Mouse (Mus musculus): ENCODE measurements around the gene Dydc2.
A peak's percentile ranks its signal among the peaks of the same experiment; 100 is the strongest.

The Dydc2 gene

GRCm38 (mm10) chr14:41047402-41047801 lies 21.6 kb downstream of the Dydc2 start:
- no peak for DNase-seq (ENCODE audit: extremely low read depth, low read depth, low spot score)

- DNase-seq (ENCODE audit: extremely low read depth, low read depth, low spot score), result no peak
Measured at GRCm38 (mm10) chr14:41035146-41035798, 33.7 kb downstream of the Dydc2 start.

- no peak for DNase-seq (ENCODE audit: extremely low read depth, low read depth, low spot score)
Measured at GRCm38 (mm10) chr14:41033135-41034110, 35.6 kb downstream of the Dydc2 start.

- no peak for DNase-seq (ENCODE audit: extremely low read depth, low read depth, low spot score)
Measured at GRCm38 (mm10) chr14:41030989-41031513, 38.0 kb downstream of the Dydc2 start.

GRCm38 (mm10) chr14:41029303-41029702 lies 39.7 kb downstream of the Dydc2 start:
- DNase-seq (ENCODE audit: extremely low read depth, low read depth, low spot score), result no peak

GRCm38 (mm10) chr14:41025594-41026284 lies 43.3 kb downstream of the Dydc2 start:
- DNase-seq (ENCODE audit: extremely low read depth, low read depth, low spot score), result no peak

- DNase-seq (ENCODE audit: extremely low read depth, low read depth, low spot score), result no peak
Measured at GRCm38 (mm10) chr14:41025087-41025486, 43.9 kb downstream of the Dydc2 start.

GRCm38 (mm10) chr14:41021246-41021645 lies 47.8 kb downstream of the Dydc2 start:
- no peak for DNase-seq (ENCODE audit: extremely low read depth, low read depth, low spot score)

- DNase-seq (ENCODE audit: extremely low read depth, low read depth, low spot score), result no peak
Measured at GRCm38 (mm10) chr14:41017460-41017859, 51.5 kb downstream of the Dydc2 start.

GRCm38 (mm10) chr14:41014701-41015240 lies 54.2 kb downstream of the Dydc2 start:
- no peak for DNase-seq (ENCODE audit: extremely low read depth, low read depth, low spot score)

GRCm38 (mm10) chr14:41013630-41014613 lies 55.1 kb downstream of the Dydc2 start, which contains the start of gene Fam213a:
Gene Fam213a (minus strand): TSS chr14:41013788.
- no peak for DNase-seq (ENCODE audit: extremely low read depth, low read depth, low spot score)

- DNase-seq (ENCODE audit: extremely low read depth, low read depth, low spot score), result no peak
Measured at GRCm38 (mm10) chr14:41013143-41013542, 55.9 kb downstream of the Dydc2 start.

GRCm38 (mm10) chr14:41011916-41012315 lies 57.1 kb downstream of the Dydc2 start:
- DNase-seq (ENCODE audit: extremely low read depth, low read depth, low spot score), result peak; percentile 95

- DNase-seq (ENCODE audit: extremely low read depth, low read depth, low spot score), result no peak
Measured at GRCm38 (mm10) chr14:41008138-41008537, 60.9 kb downstream of the Dydc2 start.

- no peak for DNase-seq (ENCODE audit: extremely low read depth, low read depth, low spot score)
Measured at GRCm38 (mm10) chr14:41007641-41008040, 61.4 kb downstream of the Dydc2 start.

GRCm38 (mm10) chr14:41006899-41007298 lies 62.1 kb downstream of the Dydc2 start:
- DNase-seq (ENCODE audit: extremely low read depth, low read depth, low spot score), result no peak

- no peak for DNase-seq (ENCODE audit: extremely low read depth, low read depth, low spot score)
Measured at GRCm38 (mm10) chr14:41006263-41006662, 62.7 kb downstream of the Dydc2 start.

GRCm38 (mm10) chr14:41005716-41006115 lies 63.3 kb downstream of the Dydc2 start:
- DNase-seq (ENCODE audit: extremely low read depth, low read depth, low spot score), result no peak

All from fat pad, adult 2 months (tissue).